Mouse (Mus musculus) hindbrain, embryonic 12.5 days (tissue): Measurements from ENCODE around the gene Lmntd1. TPM values are rescaled to one million over a fixed set of nuclear protein-coding genes. Genes with fewer than 3 reads are reported as not detected.

Experiments used
- ATAC-seq: fragments of 200-750 bp; cut with Nextera tagmentation; 2 replicates; pipeline ENCODE4 v1.8.0; 2017; ENCODE audit warnings: moderate TSS enrichment; ENCODE audit not compliant: low FRiP score
- H3K27ac ChIP-seq: fragments of 300-500 bp; sonication (generic); 2 replicates; pipeline ENCODE4 v1.5.1; 2016; ENCODE audit warnings: mild to moderate bottlenecking
- H3K27me3 ChIP-seq: fragments of 300-500 bp; sonication (generic); 2 replicates; pipeline ENCODE4 v1.6.1; 2016; ENCODE audit warnings: mild to moderate bottlenecking
- H3K36me3 ChIP-seq: fragments of 300-500 bp; sonication (generic); 2 replicates; pipeline ENCODE4 v1.6.1; 2016; ENCODE audit warnings: mild to moderate bottlenecking
- H3K4me1 ChIP-seq: fragments of 300-500 bp; sonication (generic); 2 replicates; pipeline ENCODE4 v1.6.1; 2016
- H3K4me2 ChIP-seq: fragments of 300-500 bp; sonication (generic); replicated peaks from 2 replicates; pipeline ENCODE4 v1.6.1; 2016; ENCODE audit warnings: mild to moderate bottlenecking
- H3K4me3 ChIP-seq: fragments of 300-500 bp; sonication (generic); 2 replicates; pipeline ENCODE4 v1.5.1; 2016; ENCODE audit warnings: mild to moderate bottlenecking
- H3K9ac ChIP-seq: fragments of 300-500 bp; sonication (generic); 2 replicates; pipeline ENCODE4 v1.6.1; 2016; ENCODE audit warnings: mild to moderate bottlenecking, moderate library complexity
- H3K9me3 ChIP-seq: fragments of 300-500 bp; sonication (generic); replicated peaks from 2 replicates; pipeline ENCODE4 v1.6.1; 2016; ENCODE audit warnings: mild to moderate bottlenecking
- WGBS: fragments of 180-500 bp; shearing (Covaris S2); methylation state at CpG from one replicate; pipeline ENCODE4 v1.1.7; 2016; 5-methylcytosine and 5-hydroxymethylcytosine counted together
- polyA plus RNA-seq: library from polyadenylated mRNA; unstranded; fragments of >200 nt; fragmentation: Nextera tagmentation; extraction: Ambion mirVana; gene quantifications from 2 replicates; pipeline ENCODE4 v1.2.1, GENCODE M21; 2016

Lmntd1 gene
- polyA plus RNA-seq, 1 experiment from 2014 or later = 0.58 TPM

DNA sequence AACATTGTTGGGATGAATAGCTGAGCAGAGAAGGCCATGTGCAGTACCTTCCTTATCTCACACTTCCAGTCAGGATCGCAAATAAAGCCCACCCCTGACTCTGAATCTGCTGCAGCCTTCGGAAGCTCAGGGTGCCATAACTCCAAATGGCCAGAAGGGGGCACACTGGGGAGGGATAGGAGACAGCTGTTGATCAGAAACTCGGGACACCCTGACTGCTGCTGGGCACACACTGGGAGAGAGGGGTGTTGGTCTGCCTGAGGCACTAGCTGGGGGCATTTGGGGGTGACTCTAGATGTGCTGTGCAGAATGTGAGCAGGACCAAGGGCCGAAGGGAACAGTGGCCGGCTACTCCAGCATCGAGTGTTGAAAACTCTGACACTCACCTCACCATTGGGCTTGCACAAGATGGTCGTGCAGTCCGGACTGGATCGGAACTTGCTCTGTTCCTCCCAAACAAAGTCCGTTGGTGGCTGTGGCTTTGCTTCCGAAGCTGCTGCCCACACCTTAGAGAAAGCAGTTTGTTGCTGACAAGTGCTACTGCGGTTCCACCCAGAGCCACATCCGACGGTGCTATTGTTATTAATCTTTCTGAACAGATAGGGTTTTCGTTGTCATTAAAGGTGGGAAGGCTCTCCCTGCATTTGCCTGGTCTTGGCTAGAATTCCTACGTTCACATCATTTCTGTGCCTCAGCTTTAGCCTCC, 197.0 kb downstream of the Lmntd1 start:
- Histone ChIP-seq H3K27ac (no peak overlapping the region), H3K4me1 (no peaks in the 10 kb centered on the region), H3K36me3 (no peaks in the 10 kb centered on the region), H3K9ac (no peak overlapping the region), H3K9me3 (no peaks in the 10 kb centered on the region), H3K4me3 (no peak overlapping the region), H3K27me3 (no peaks in the 10 kb centered on the region), H3K4me2 (no peak overlapping the region)
- no peak for ATAC-seq
- 76% methylated on average over 16 of the region's 16 CpGs for WGBS

DNA sequence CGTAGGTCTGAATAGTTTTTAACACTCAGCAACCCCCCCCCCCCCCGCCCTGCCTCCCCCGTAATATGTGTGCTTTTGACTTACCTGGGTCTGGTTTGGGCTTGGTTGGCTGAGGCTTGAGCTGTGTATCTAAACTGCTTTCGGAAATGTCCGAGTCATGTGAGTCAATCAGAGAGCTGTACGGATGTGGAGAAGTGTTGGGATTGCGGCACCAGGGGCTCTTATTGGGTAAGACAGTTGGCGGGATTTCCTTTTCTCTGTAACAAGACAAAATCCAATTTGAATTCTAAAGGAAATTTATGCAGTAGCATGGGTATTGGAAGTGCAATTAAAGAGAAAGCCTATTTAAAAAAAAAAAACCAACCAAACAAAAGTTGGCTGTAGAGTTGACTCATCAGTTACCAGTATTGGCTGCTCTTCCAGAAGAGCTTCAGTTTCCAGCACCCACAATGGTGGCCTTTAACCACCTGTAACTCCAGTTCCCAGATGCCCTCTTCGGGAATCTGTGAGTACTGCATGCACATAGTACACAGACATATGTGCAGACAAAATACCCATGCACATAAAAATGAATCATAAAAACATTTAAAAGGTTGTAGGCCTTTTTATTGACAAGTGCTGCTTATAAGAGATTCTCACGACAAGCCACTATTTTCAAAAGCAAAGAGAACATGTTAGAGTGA, 209.6 kb downstream of the Lmntd1 start:
- H3K4me3 ChIP-seq = no peak overlapping the region
- WGBS = 91% methylated on average over 10 of the region's 10 CpGs
- H3K9ac ChIP-seq = no peak overlapping the region
- H3K9me3 ChIP-seq = no peaks in the 10 kb centered on the region
- no peaks in the 10 kb centered on the region for H3K27me3 ChIP-seq
- H3K4me1 ChIP-seq = 0 out of 2 replicates have a peak, but pooled peaks cover 4% of the 10 kb centered on the region
- no peak overlapping the region for H3K4me2 ChIP-seq
- no peak for ATAC-seq
- H3K27ac ChIP-seq = no peak overlapping the region
- H3K36me3 ChIP-seq = no peaks in the 10 kb centered on the region

DNA sequence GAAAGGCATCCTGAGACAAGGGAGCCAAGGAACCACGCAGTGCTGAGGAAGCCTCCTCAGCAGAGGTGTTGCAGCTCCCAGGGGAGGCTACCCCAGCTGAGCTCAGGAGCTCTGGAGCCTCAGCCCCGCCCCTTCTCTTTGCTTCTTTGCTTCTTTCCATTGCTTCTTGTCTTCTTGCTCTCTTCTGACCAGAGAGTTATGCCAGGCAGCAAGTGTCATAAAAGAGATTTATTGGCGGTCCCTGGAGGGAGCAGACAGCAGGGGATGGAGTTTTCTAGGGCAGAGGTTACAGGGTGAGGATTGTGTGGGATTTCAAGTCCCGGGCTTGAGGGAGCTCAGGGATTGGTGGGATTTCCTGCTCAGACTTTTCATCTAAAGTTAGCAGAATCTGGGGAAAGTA, 213.0 kb downstream of the Lmntd1 start:
- Histone ChIP-seq H3K9me3 (no peaks in the 10 kb centered on the region), H3K9ac (no peak overlapping the region), H3K4me2 (no peak overlapping the region), H3K4me3 (no peak overlapping the region), H3K27ac (no peak overlapping the region), H3K4me1 (0 out of 2 replicates have a peak, but pooled peaks cover 4% of the 10 kb centered on the region), H3K27me3 (no peaks in the 10 kb centered on the region), H3K36me3 (no peaks in the 10 kb centered on the region)
- ATAC-seq = no peak
- WGBS = 36% methylated on average over 4 of the region's 4 CpGs

DNA sequence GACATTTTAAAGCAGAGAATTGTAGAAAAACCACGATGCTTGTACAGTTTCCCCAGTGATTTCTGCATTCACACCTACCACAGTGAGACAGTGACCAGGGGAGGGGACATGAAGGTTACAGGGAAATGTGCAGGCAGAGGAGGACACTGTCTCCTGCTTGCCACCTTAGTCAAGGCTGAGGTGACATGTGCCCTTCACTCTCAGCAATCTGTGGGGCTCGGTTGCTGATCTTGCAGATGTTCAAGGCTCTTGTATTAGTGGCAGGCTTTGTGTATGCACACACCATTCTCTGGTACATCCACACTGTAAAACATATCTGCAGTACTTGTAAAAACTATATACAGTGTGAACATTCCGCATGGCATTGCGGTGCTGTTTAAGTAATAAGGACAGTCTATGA, 216.2 kb downstream of the Lmntd1 start:
- Histone ChIP-seq H3K9ac (no peak overlapping the region), H3K4me2 (no peak overlapping the region), H3K9me3 (no peaks in the 10 kb centered on the region), H3K27me3 (no peaks in the 10 kb centered on the region), H3K36me3 (no peaks in the 10 kb centered on the region), H3K4me3 (no peak overlapping the region), H3K27ac (no peak overlapping the region), H3K4me1 (0 out of 2 replicates have a peak, but pooled peaks cover 4% of the 10 kb centered on the region)
- no peak for ATAC-seq
- 96% methylated on average over 4 of the region's 4 CpGs for WGBS

DNA sequence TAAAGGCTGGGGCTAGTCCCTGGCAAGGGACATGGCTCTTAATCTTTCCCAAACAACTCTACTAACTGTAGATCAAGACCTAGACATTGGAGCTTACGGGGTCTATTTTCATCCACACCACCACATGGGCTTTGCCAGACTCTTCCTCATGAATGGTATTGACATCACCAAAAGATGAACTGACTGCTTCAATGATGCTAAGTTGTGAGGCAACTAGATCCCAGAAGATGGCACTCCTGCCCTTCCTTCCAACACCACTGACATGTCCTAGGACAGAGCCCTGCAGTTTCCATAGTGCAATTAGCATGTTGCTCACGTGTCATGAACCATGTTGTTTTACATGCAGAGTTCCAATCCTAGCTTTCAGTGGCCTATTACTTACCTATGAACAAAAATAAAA, 217.6 kb downstream of the Lmntd1 start:
- H3K27ac ChIP-seq = no peak overlapping the region
- no peak overlapping the region for H3K4me2 ChIP-seq
- no peak for ATAC-seq
- H3K4me1 ChIP-seq = 0 out of 2 replicates have a peak, but pooled peaks cover 4% of the 10 kb centered on the region
- H3K36me3 ChIP-seq = no peaks in the 10 kb centered on the region
- H3K27me3 ChIP-seq = no peaks in the 10 kb centered on the region
- no peaks in the 10 kb centered on the region for H3K9me3 ChIP-seq
- no peak overlapping the region for H3K4me3 ChIP-seq
- 87% methylated on average over 2 of the region's 2 CpGs for WGBS
- H3K9ac ChIP-seq = no peak overlapping the region

DNA sequence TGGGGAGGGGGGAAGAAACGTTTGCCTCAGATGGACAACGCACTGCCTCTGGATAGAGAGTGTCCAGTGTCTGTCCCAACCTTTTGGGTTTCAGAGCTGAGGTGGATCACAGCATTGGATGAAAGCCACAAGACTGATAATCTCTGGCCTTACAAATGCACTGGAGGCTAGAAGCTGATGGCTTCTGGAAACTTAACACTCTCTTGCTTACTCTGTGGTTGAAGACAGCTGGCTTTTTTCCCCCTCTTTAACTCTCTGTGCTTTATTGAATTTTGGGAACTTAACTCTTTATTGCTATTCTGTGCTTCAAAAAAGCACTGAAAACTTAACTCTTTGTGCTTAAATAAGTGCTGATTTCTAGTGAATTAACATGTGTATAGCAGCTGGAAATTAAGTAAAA, 223.7 kb downstream of the Lmntd1 start:
- Histone ChIP-seq H3K27me3 (no peaks in the 10 kb centered on the region), H3K36me3 (no peaks in the 10 kb centered on the region), H3K4me3 (no peak overlapping the region), H3K27ac (peak overlapping the region; percentile 30; the same call in 1 of the 2 replicates), H3K4me1 (peaks cover 14% of the 10 kb centered on the region), H3K9me3 (no peaks in the 10 kb centered on the region), H3K4me2 (no peak overlapping the region), H3K9ac (no peak overlapping the region)
- WGBS = 70% methylated on average over 2 of the region's 2 CpGs
- ATAC-seq = no peak

DNA sequence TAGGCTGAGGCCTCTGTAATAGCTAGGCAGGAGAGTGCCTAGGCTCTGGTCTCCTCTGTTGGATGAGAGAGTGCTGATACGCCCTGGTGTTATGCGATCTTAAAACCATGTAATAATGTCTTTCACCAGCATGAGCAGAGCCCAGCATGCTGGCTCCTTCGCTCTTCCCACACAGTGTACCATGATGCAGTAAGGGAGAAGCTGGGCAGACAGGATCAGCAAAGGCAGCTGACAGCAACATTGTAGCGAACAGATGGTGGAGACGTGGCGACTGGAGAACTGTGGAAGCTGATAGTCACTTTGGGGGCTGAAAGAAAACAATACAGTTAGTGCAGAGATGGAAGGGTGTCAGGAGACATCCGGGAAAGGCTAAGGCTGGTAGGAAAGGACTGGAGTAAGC, 224.2 kb downstream of the Lmntd1 start:
- H3K4me3 ChIP-seq = no peak overlapping the region
- H3K36me3 ChIP-seq = no peaks in the 10 kb centered on the region
- H3K27ac ChIP-seq = no peak overlapping the region
- no peak overlapping the region for H3K9ac ChIP-seq
- WGBS = 54% methylated on average over 7 of the region's 7 CpGs
- no peak overlapping the region for H3K4me2 ChIP-seq
- peaks cover 14% of the 10 kb centered on the region for H3K4me1 ChIP-seq
- H3K9me3 ChIP-seq = no peaks in the 10 kb centered on the region
- no peaks in the 10 kb centered on the region for H3K27me3 ChIP-seq
- ATAC-seq = no peak

DNA sequence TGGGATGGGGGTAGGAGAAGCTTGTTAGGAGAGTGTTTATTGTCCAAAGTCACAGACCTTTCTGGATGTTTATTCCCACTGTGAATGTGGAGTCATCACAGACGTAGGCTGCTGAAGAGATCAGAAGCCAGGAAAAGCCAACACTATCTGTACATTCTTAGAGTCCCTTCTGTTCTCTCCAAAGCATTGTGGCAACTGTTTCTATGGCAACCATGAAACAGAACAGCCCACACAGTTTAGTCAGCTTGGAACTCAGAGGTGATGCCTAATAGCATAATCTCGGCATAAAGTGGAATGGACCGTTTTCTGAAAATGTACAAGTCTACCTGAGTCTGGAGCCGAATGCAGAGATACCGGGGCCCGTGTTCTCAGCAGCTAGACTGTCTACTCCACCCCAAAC, 226.7 kb downstream of the Lmntd1 start:
- Histone ChIP-seq H3K4me3 (no peak overlapping the region), H3K27ac (no peak overlapping the region), H3K4me1 (peaks cover 18% of the 10 kb centered on the region), H3K9ac (no peak overlapping the region), H3K9me3 (no peaks in the 10 kb centered on the region), H3K4me2 (no peak overlapping the region), H3K36me3 (no peaks in the 10 kb centered on the region), H3K27me3 (no peaks in the 10 kb centered on the region)
- no peak for ATAC-seq
- 70% methylated on average over 6 of the region's 6 CpGs for WGBS

DNA sequence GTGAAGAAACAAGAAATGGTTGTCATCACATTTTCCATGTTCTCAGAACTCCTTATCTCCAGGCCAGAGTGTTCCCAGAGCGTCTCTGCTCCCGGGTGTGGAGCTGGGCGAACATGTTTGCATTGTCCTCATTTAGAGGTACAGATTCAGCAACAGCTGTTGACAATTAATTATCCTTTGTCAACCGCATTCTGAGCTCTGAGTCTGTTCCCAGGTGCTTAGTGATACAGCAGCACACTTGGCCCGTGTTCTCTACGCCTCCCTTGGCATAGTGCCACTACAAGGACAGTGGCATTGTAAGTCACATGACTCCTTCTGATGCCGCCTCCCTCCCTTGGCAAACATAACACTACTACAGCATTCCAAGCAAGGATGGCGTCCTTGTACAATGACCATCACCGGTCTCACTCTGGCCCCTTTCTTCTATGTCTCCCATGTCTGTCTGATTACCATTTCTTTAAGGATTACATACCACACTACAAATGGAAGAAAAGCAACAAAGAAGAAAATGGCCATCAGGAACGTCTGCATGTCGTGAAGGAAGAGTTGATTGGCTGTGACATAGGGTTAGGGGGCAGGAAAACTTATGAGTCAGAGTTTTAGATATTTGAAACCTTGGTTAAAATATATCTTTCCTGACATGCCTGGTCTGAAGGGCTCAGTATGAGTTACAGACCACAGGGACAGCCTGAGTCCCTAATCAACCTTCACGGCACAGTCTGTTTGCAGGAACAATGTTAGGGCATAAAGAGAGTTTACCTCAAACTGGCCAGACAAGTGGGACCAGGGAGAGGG, 231.3 kb downstream of the Lmntd1 start:
- WGBS = 71% methylated on average over 12 of the region's 12 CpGs
- no peak overlapping the region for H3K27ac ChIP-seq
- H3K9ac ChIP-seq = no peak overlapping the region
- no peaks in the 10 kb centered on the region for H3K36me3 ChIP-seq
- no peaks in the 10 kb centered on the region for H3K9me3 ChIP-seq
- H3K4me3 ChIP-seq = no peak overlapping the region
- H3K4me2 ChIP-seq = no peak overlapping the region
- peaks cover 24% of the 10 kb centered on the region for H3K4me1 ChIP-seq
- no peaks in the 10 kb centered on the region for H3K27me3 ChIP-seq
- 0 out of 2 replicates have a peak, but pooled peaks have one; percentile 25 for ATAC-seq

DNA sequence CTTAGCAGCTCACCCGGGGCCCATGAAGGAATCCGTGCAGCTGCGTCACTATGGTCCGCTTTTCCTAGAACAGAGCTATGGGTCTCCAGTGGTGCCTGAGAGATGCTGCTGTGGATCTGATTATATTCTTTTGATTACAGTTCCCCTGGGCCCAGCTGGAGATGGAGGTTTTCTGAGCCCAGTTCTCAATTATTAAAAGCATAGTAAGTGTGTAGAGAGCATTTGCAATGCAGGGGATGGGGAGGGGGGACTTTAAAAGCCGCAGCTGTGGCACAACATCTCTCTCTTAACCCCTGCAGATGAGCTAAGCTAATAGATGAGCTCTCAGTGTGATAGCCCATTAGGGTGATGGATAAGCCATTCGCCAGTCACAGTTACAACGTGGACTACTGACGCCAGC, 233.2 kb downstream of the Lmntd1 start:
- H3K9me3 ChIP-seq = no peaks in the 10 kb centered on the region
- no peak overlapping the region for H3K4me2 ChIP-seq
- H3K4me1 ChIP-seq = peaks cover 17% of the 10 kb centered on the region
- WGBS = 65% methylated on average over 8 of the region's 8 CpGs
- ATAC-seq = peak; percentile 87
- no peak overlapping the region for H3K4me3 ChIP-seq
- H3K9ac ChIP-seq = no peak overlapping the region
- peak overlapping the region; percentile 49 for H3K27ac ChIP-seq
- H3K27me3 ChIP-seq = no peaks in the 10 kb centered on the region
- no peaks in the 10 kb centered on the region for H3K36me3 ChIP-seq

DNA sequence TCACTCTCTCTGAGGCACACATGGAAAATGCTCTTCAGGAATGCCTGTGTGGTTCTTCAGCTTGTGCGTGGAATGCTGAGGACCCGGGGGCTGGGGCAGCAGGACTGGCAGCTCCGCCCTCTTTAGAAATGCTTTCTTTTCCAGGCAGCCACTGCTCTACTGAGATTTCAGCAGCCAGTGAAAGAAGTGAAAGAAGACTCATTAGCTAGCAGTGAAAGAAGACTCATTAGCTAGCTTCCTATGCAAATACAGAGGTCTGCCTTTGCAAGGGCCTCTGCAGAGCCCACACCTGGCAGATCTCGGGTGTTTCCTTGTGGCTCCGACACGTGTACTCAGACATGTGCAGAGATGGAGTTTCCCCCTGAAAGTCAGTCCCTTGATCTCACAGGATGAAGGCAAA, 234.9 kb downstream of the Lmntd1 start:
- Histone ChIP-seq H3K9ac (no peak overlapping the region), H3K9me3 (no peaks in the 10 kb centered on the region), H3K4me1 (peaks cover 17% of the 10 kb centered on the region), H3K36me3 (no peaks in the 10 kb centered on the region), H3K27ac (peak overlapping the region; percentile 50; the same call in 1 of the 2 replicates), H3K27me3 (no peaks in the 10 kb centered on the region), H3K4me3 (no peak overlapping the region), H3K4me2 (no peak overlapping the region)
- WGBS = 24% methylated on average over 6 of the region's 6 CpGs
- no peak for ATAC-seq

DNA sequence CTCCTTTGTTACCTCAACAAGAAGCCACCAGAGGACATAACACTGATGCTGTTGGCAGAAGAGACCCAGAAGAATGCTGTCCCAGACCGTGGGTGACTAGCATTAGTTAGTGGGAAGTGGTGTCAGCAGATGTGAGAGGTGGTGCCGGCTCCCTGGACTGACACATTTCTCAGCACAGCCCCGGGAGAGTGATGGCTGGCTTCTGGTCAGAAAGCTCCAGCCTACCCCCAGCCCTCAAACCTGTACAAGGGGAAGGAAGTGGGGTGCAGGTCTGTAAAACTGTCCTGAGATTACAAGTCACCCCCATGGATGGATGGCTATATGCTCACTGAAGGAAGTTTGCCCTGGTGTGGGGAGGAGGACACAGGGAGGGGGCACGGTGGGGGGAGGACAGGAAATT, 235.4 kb downstream of the Lmntd1 start:
- H3K9ac ChIP-seq = no peak overlapping the region

More for the DNA sequence above, 235.4 kb downstream of the Lmntd1 start:
- Histone ChIP-seq H3K4me1 (peaks cover 22% of the 10 kb centered on the region), H3K4me3 (no peak overlapping the region), H3K27ac (no peak overlapping the region), H3K27me3 (no peaks in the 10 kb centered on the region), H3K36me3 (no peaks in the 10 kb centered on the region), H3K4me2 (no peak overlapping the region), H3K9me3 (no peaks in the 10 kb centered on the region)
- no peak for ATAC-seq
- WGBS = 70% methylated on average over 4 of the region's 4 CpGs
